Mouse (Mus musculus): ENCODE measurements at regions not wholly inside any gene's neighbourhood (a gene's known extent, or its start where the extent isn't known, plus 50 kb on each side); places are given as distances from the start of the nearest gene placed in this dataset.

DNA sequence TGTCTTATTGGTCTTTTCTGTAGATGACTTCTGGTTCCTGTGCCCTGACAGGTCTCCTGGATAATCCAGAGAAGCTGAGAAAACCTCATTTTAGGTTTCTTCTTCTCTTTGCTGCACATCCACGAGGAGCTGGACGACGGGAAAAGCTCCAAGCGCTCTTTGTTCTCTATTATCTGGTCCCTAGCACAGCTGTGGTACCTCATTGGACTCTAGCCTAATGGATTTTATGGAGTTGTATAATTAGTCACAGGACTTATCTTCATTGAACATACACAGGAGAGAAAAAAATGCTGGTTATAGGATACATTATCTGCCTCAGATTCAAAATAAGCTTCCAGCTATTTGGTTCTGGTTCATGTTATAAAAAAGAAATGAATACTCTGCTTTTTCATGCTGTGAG, 78.3 kb upstream of the C6 start:
- TF ChIP-seq CTCF (IDR thresholded peaks at IDR 0.05) (no peak), EP300 (IDR thresholded peaks at IDR 0.05) (no peak)

Data from lung, postnatal 0 days (tissue).